Mouse (Mus musculus): ENCODE measurements at regions not wholly inside any gene's neighbourhood (a gene's known extent, or its start where the extent isn't known, plus 50 kb on each side); places are given as distances from the start of the nearest gene placed in this dataset.
A peak's percentile ranks its signal among the peaks of the same experiment; 100 is the strongest.

- Histone ChIP-seq H3K4me3 (peak overlapping the region; percentile 29), H3K4me1 (replicated peaks) (peaks cover 8% of the 10 kb centered on the region; the same call in 1 of the 2 replicates), H3K27me3 (no peaks in the 10 kb centered on the region), H3K4me2 (peak overlapping the region; percentile 41), H3K36me3 (no peaks in the 10 kb centered on the region), H3K27ac (peak overlapping the region; percentile 49; the same call in 1 of the 2 replicates), H3K9ac (no peak overlapping the region), H3K9me3 (no peaks in the 10 kb centered on the region)
- WGBS: 47% methylated on average over 17 of the region's 17 CpGs
- ATAC-seq (ENCODE audit: low FRiP score): peak; percentile 78
Measured at GRCm38 (mm10) chr15:51105359-51106008, 2779.2 kb upstream of the Gm7489 start.

GRCm38 (mm10) chr15:51110186-51110585 is 2774.5 kb upstream of the Gm7489 start:
- no peak overlapping the region for H3K9ac ChIP-seq
- H3K27me3 ChIP-seq: no peaks in the 10 kb centered on the region
- H3K36me3 ChIP-seq: no peaks in the 10 kb centered on the region
- H3K4me1 ChIP-seq (replicated peaks): no peaks in the 10 kb centered on the region
- no peak overlapping the region for H3K4me3 ChIP-seq
- H3K9me3 ChIP-seq: no peaks in the 10 kb centered on the region
- 66% methylated on average over 3 of the region's 3 CpGs for WGBS
- ATAC-seq (ENCODE audit: low FRiP score): no peak
- H3K4me2 ChIP-seq: no peak overlapping the region
- no peak overlapping the region for H3K27ac ChIP-seq

DNA sequence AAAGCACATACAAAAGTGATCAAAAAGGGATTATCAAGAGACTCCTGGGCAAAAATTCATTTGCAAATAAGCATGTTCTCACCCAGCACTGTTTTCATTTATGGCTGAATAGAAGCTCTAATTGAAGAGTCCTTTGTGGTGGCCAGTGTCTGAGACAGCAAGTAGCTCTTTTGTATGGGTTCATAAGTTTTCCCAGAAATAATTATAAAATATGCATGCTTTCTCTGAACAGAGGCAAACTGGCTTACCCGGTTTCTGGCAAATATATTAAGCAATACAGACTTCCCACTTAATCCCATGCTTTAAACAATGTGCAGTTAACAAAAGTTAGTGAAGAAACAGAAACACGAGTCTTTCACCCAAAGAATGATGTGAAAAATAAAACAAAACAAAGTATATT is 2758.8 kb upstream of the Gm7489 start:
- Histone ChIP-seq H3K27me3 (no peaks in the 10 kb centered on the region), H3K4me3 (no peak overlapping the region), H3K9me3 (no peaks in the 10 kb centered on the region), H3K36me3 (no peaks in the 10 kb centered on the region), H3K4me2 (no peak overlapping the region), H3K4me1 (replicated peaks) (no peaks in the 10 kb centered on the region), H3K27ac (no peak overlapping the region), H3K9ac (no peak overlapping the region)
- ATAC-seq (ENCODE audit: low FRiP score): no peak
- WGBS: 77% methylated on average over 2 of the region's 2 CpGs

GRCm38 (mm10) chr15:51131017-51131416 is 2753.7 kb upstream of the Gm7489 start:
- no peak overlapping the region for H3K27ac ChIP-seq
- no peaks in the 10 kb centered on the region for H3K36me3 ChIP-seq
- 88% methylated on average over 4 of the region's 4 CpGs for WGBS
- ATAC-seq (ENCODE audit: low FRiP score): no peak
- no peak overlapping the region for H3K9ac ChIP-seq
- H3K27me3 ChIP-seq: no peaks in the 10 kb centered on the region
- no peak overlapping the region for H3K4me3 ChIP-seq
- no peaks in the 10 kb centered on the region for H3K4me1 ChIP-seq (replicated peaks)
- no peak overlapping the region for H3K4me2 ChIP-seq
- H3K9me3 ChIP-seq: no peaks in the 10 kb centered on the region

GRCm38 (mm10) chr15:51136121-51136520 is 2748.6 kb upstream of the Gm7489 start:
- WGBS: 67% methylated on average over 1 of the region's 1 CpGs
- Histone ChIP-seq H3K4me1 (replicated peaks) (no peaks in the 10 kb centered on the region), H3K9me3 (no peaks in the 10 kb centered on the region), H3K9ac (no peak overlapping the region), H3K27me3 (no peaks in the 10 kb centered on the region), H3K4me3 (no peak overlapping the region), H3K4me2 (no peak overlapping the region), H3K36me3 (no peaks in the 10 kb centered on the region), H3K27ac (no peak overlapping the region)
- no peak for ATAC-seq (ENCODE audit: low FRiP score)

DNA sequence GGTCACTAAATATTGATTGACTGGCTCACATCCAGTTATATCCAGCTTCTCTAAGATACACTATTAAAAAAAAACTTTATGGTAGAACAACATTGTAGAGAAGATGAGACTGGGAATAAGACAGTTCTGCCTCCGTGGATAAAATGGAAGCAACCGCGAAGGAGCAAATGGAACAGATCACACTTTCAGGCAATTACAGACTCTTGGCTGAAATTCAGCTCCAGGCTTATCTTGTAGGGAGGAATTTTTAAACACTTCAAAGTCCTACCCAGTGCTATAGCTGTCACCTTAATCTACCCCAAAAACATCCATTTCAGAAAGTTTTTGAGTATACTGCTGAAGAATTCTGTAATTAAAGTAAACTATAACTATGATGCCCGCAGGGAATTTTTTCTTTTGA is 2745.2 kb upstream of the Gm7489 start:
- Histone ChIP-seq H3K9ac (no peak overlapping the region), H3K27me3 (no peaks in the 10 kb centered on the region), H3K9me3 (no peaks in the 10 kb centered on the region), H3K4me2 (no peak overlapping the region), H3K27ac (no peak overlapping the region), H3K4me1 (replicated peaks) (no peaks in the 10 kb centered on the region), H3K4me3 (no peak overlapping the region), H3K36me3 (no peaks in the 10 kb centered on the region)
- no peak for ATAC-seq (ENCODE audit: low FRiP score)
- 84% methylated on average over 4 of the region's 4 CpGs for WGBS

- no peaks in the 10 kb centered on the region for H3K4me1 ChIP-seq (replicated peaks)
- no peak overlapping the region for H3K9ac ChIP-seq
- H3K27ac ChIP-seq: no peak overlapping the region
- H3K27me3 ChIP-seq: no peaks in the 10 kb centered on the region
- no peak overlapping the region for H3K4me2 ChIP-seq
- H3K36me3 ChIP-seq: no peaks in the 10 kb centered on the region
- H3K4me3 ChIP-seq: no peak overlapping the region
- no peaks in the 10 kb centered on the region for H3K9me3 ChIP-seq
- no peak for ATAC-seq (ENCODE audit: low FRiP score)
- WGBS: 98% methylated on average over 1 of the region's 1 CpGs
Measured at GRCm38 (mm10) chr15:51173976-51174620, 2710.6 kb upstream of the Gm7489 start.

DNA sequence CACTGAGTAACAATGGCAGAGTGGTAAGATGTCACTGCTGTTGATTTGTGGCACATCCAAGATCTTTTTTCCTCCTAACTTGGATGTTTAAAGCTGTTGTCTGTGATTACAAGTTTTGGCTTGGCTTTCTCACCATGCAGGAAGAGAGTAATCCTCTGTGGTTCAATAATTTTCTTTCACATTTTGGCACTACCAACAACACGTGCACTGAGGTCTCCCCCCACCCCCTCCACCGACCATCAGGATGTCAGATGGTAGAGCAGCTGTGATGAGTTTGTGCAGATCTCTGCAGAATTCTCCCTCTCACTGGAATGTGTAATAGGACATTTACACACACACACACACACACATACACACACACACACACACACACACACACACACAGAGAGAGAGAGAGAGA is 2708.2 kb upstream of the Gm7489 start:
- no peaks in the 10 kb centered on the region for H3K4me1 ChIP-seq (replicated peaks)
- H3K36me3 ChIP-seq: no peaks in the 10 kb centered on the region
- H3K4me2 ChIP-seq: no peak overlapping the region
- no peaks in the 10 kb centered on the region for H3K9me3 ChIP-seq
- H3K27me3 ChIP-seq: no peaks in the 10 kb centered on the region
- H3K27ac ChIP-seq: no peak overlapping the region
- no peak overlapping the region for H3K4me3 ChIP-seq
- H3K9ac ChIP-seq: no peak overlapping the region
- WGBS: 68% methylated on average over 2 of the region's 2 CpGs
- no peak for ATAC-seq (ENCODE audit: low FRiP score)

DNA sequence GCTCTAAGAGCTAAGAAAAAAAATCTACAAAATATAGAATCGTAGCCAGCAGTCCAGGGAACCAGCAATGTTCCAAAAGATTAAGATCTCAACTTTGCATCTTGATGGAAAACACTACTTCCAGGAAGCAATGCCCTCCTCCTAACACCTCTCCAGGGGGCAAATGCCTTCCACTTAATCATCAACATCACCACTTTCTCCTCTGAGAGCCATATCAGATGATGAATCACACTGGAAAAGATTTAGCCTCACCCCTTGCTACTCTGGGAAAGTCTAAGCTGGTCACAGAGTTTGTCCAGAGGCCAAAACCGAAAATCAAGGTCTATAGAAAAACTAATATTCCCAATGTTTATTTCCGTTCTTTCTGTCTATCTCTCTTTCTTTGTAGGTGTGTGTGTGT is 2695.6 kb upstream of the Gm7489 start:
- H3K4me3 ChIP-seq: no peak overlapping the region
- no peak overlapping the region for H3K27ac ChIP-seq
- no peak overlapping the region for H3K9ac ChIP-seq
- H3K4me1 ChIP-seq (replicated peaks): no peaks in the 10 kb centered on the region
- H3K4me2 ChIP-seq: no peak overlapping the region
- no peaks in the 10 kb centered on the region for H3K27me3 ChIP-seq
- H3K9me3 ChIP-seq: no peaks in the 10 kb centered on the region
- no peak for ATAC-seq (ENCODE audit: low FRiP score)
- 89% methylated on average over 3 of the region's 3 CpGs for WGBS
- H3K36me3 ChIP-seq: no peaks in the 10 kb centered on the region

- WGBS: 41% methylated on average over 4 of the region's 4 CpGs
Measured at GRCm38 (mm10) chr15:51197466-51198158, 2687.1 kb upstream of the Gm7489 start.

DNA sequence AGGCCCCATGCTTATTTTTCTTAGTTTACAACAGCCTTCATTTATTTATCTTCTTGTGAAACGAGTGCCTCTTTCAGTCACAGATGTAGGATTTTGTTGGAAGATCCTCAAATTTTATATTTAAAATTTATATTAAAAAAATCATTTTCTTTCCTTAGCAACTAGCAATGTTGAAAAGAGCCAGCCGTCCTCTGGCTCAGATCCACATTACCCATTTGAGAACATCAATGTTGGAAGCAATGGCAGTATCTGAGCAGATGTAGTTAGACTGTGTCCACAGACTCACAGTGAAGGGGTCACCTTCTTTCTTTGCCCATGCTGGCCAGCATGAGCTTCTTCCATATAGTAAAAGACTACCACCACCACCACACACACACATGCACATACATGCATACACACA is 2681.4 kb upstream of the Gm7489 start:
- Histone ChIP-seq H3K4me3 (no peak overlapping the region), H3K27ac (no peak overlapping the region), H3K36me3 (no peaks in the 10 kb centered on the region), H3K9me3 (no peaks in the 10 kb centered on the region), H3K27me3 (no peaks in the 10 kb centered on the region), H3K9ac (no peak overlapping the region), H3K4me2 (no peak overlapping the region), H3K4me1 (replicated peaks) (no peaks in the 10 kb centered on the region)
- no peak for ATAC-seq (ENCODE audit: low FRiP score)
- WGBS: 85% methylated on average over 2 of the region's 2 CpGs

More at GRCm38 (mm10) chr15:51197466-51198158, 2687.1 kb upstream of the Gm7489 start:
- no peak for ATAC-seq (ENCODE audit: low FRiP score)
- H3K4me1 ChIP-seq (replicated peaks): no peaks in the 10 kb centered on the region
- H3K4me2 ChIP-seq: no peak overlapping the region
- H3K9me3 ChIP-seq: no peaks in the 10 kb centered on the region
- H3K4me3 ChIP-seq: no peak overlapping the region
- H3K36me3 ChIP-seq: no peaks in the 10 kb centered on the region
- no peaks in the 10 kb centered on the region for H3K27me3 ChIP-seq
- no peak overlapping the region for H3K9ac ChIP-seq
- no peak overlapping the region for H3K27ac ChIP-seq

DNA sequence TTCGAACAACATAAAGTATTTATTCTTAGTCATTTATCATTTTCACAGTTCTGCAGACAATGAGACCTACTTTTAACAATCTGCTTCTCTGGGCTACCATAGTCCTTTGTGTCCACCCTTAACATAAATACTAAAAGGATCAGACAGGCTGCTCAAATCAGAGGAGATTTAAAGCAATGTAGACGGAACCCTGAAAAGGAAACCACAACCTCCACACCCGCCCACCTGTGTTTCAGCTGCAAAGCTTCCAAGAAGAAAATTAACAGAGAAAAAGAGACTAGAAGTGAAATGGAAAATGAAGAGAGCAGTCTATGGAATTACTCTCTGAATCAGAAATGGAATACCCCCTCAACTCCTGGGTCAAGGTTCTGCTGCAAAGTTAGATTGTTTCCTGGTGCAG is 2678.7 kb upstream of the Gm7489 start:
- H3K27ac ChIP-seq: no peak overlapping the region
- H3K9ac ChIP-seq: no peak overlapping the region
- no peak for ATAC-seq (ENCODE audit: low FRiP score)
- no peak overlapping the region for H3K4me3 ChIP-seq
- no peaks in the 10 kb centered on the region for H3K4me1 ChIP-seq (replicated peaks)
- H3K36me3 ChIP-seq: no peaks in the 10 kb centered on the region
- WGBS: 65% methylated on average over 3 of the region's 3 CpGs
- H3K9me3 ChIP-seq: no peaks in the 10 kb centered on the region
- H3K4me2 ChIP-seq: no peak overlapping the region
- H3K27me3 ChIP-seq: no peaks in the 10 kb centered on the region

GRCm38 (mm10) chr15:51206773-51207172 is 2677.9 kb upstream of the Gm7489 start:
- 77% methylated on average over 2 of the region's 2 CpGs for WGBS
- ATAC-seq (ENCODE audit: low FRiP score): no peak
- Histone ChIP-seq H3K9me3 (no peaks in the 10 kb centered on the region), H3K36me3 (no peaks in the 10 kb centered on the region), H3K27ac (no peak overlapping the region), H3K4me3 (no peak overlapping the region), H3K9ac (no peak overlapping the region), H3K27me3 (no peaks in the 10 kb centered on the region), H3K4me1 (replicated peaks) (no peaks in the 10 kb centered on the region), H3K4me2 (no peak overlapping the region)
